Mouse (Mus musculus) hindbrain, embryonic 10.5 days (tissue): Measurements from ENCODE around the gene Dyx1c1. TPM values are rescaled to one million over a fixed set of nuclear protein-coding genes. Genes with fewer than 3 reads are reported as not detected.

Experiments used
- DNase-seq: peaks from one replicate; pipeline ENCODE4 v3.0.0-alpha.2; 2017; ENCODE audit warnings: low spot score
- H3K27ac ChIP-seq: fragments of 300-500 bp; sonication (generic); 2 replicates; pipeline ENCODE4 v1.5.1; 2016; ENCODE audit warnings: mild to moderate bottlenecking, moderate library complexity
- H3K27me3 ChIP-seq: fragments of 300-500 bp; sonication (generic); 2 replicates; pipeline ENCODE4 v1.6.1; 2016; ENCODE audit warnings: mild to moderate bottlenecking; ENCODE audit not compliant: poor library complexity, insufficient read depth, severe bottlenecking
- H3K36me3 ChIP-seq: fragments of 300-500 bp; sonication (generic); 2 replicates; pipeline ENCODE4 v1.6.1; 2016; ENCODE audit warnings: mild to moderate bottlenecking, moderate library complexity
- H3K4me1 ChIP-seq: fragments of 300-500 bp; sonication (generic); replicated peaks from 2 replicates; pipeline ENCODE4 v1.6.1; 2016; ENCODE audit warnings: mild to moderate bottlenecking
- H3K4me3 ChIP-seq: fragments of 300-500 bp; sonication (generic); 2 replicates; pipeline ENCODE4 v1.5.1; 2016; ENCODE audit warnings: mild to moderate bottlenecking, moderate library complexity
- H3K9me3 ChIP-seq: fragments of 300-500 bp; sonication (generic); 2 replicates; pipeline ENCODE4 v1.6.1; 2016; ENCODE audit warnings: mild to moderate bottlenecking, moderate library complexity
- WGBS: fragments of 180-500 bp; shearing (Covaris S2); methylation state at CpG from one replicate; pipeline ENCODE4 v1.1.7; 2016; 5-methylcytosine and 5-hydroxymethylcytosine counted together
- polyA plus RNA-seq: library from polyadenylated mRNA; unstranded; fragments of >200 nt; fragmentation: Nextera tagmentation; extraction: Ambion mirVana; gene quantifications from 2 replicates; pipeline ENCODE4 v1.2.1, GENCODE M21; 2016

Gene Dyx1c1
- polyA plus RNA-seq, 1 experiment from 2014 or later, result 1.8 TPM

GRCm38 (mm10) chr9:72947010-72947409, 11.6 kb upstream of the Dyx1c1 start:
- Histone ChIP-seq H3K27me3 (no peaks in the 10 kb centered on the region), H3K27ac (no peak overlapping the region), H3K4me3 (no peak overlapping the region), H3K4me1 (no peaks in the 10 kb centered on the region), H3K36me3 (peaks cover 55% of the 10 kb centered on the region), H3K9me3 (peaks cover 11% of the 10 kb centered on the region; the same call in 1 of the 2 replicates)
- 97% methylated on average over 1 of the region's 1 CpGs for WGBS
- DNase-seq, result no peak

GRCm38 (mm10) chr9:72949572-72949971, 9.0 kb upstream of the Dyx1c1 start:
- Histone ChIP-seq H3K27me3 (no peaks in the 10 kb centered on the region), H3K9me3 (peaks cover 11% of the 10 kb centered on the region; the same call in 1 of the 2 replicates), H3K27ac (no peak overlapping the region), H3K4me3 (no peak overlapping the region), H3K36me3 (peaks cover 32% of the 10 kb centered on the region), H3K4me1 (no peaks in the 10 kb centered on the region)
- 77% methylated on average over 7 of the region's 7 CpGs for WGBS
- DNase-seq, result no peak

GRCm38 (mm10) chr9:72954746-72955145, 3.8 kb upstream of the Dyx1c1 start:
- peak; percentile 38 for DNase-seq
- Histone ChIP-seq H3K4me1 (peaks cover 12% of the 10 kb centered on the region), H3K9me3 (no peaks in the 10 kb centered on the region), H3K4me3 (no peak overlapping the region), H3K36me3 (no peaks in the 10 kb centered on the region), H3K27ac (no peak overlapping the region), H3K27me3 (no peaks in the 10 kb centered on the region)
- 59% methylated on average over 2 of the region's 2 CpGs for WGBS

GRCm38 (mm10) chr9:72955546-72955945, 3.0 kb upstream of the Dyx1c1 start:
- 22% methylated on average over 1 of the region's 1 CpGs for WGBS
- no peak overlapping the region for H3K27ac ChIP-seq
- H3K27me3 ChIP-seq, result no peaks in the 10 kb centered on the region
- no peaks in the 10 kb centered on the region for H3K9me3 ChIP-seq
- no peaks in the 10 kb centered on the region for H3K36me3 ChIP-seq
- DNase-seq, result peak; percentile 58
- H3K4me1 ChIP-seq, result peaks cover 12% of the 10 kb centered on the region
- no peak overlapping the region for H3K4me3 ChIP-seq

GRCm38 (mm10) chr9:72961346-72961745, 2.8 kb downstream of the Dyx1c1 start:
- peaks cover 12% of the 10 kb centered on the region for H3K4me1 ChIP-seq
- H3K4me3 ChIP-seq, result no peak overlapping the region
- 76% methylated on average over 8 of the region's 8 CpGs for WGBS
- H3K27ac ChIP-seq, result no peak overlapping the region
- no peak for DNase-seq
- no peaks in the 10 kb centered on the region for H3K27me3 ChIP-seq
- no peaks in the 10 kb centered on the region for H3K9me3 ChIP-seq
- no peaks in the 10 kb centered on the region for H3K36me3 ChIP-seq

- no peak overlapping the region for H3K27ac ChIP-seq
- no peaks in the 10 kb centered on the region for H3K36me3 ChIP-seq
- DNase-seq, result no peak
- peaks cover 12% of the 10 kb centered on the region for H3K4me1 ChIP-seq
- no peaks in the 10 kb centered on the region for H3K27me3 ChIP-seq
- no peaks in the 10 kb centered on the region for H3K9me3 ChIP-seq
- H3K4me3 ChIP-seq, result no peak overlapping the region
- WGBS, result 80% methylated on average over 15 of the region's 15 CpGs
Observed at GRCm38 (mm10) chr9:72961959-72962358, 3.4 kb downstream of the Dyx1c1 start.

GRCm38 (mm10) chr9:72968349-72969061, 9.9 kb downstream of the Dyx1c1 start:
- Histone ChIP-seq H3K9me3 (no peaks in the 10 kb centered on the region), H3K4me1 (no peaks in the 10 kb centered on the region), H3K27me3 (no peaks in the 10 kb centered on the region), H3K36me3 (no peaks in the 10 kb centered on the region), H3K27ac (no peak overlapping the region), H3K4me3 (no peak overlapping the region)
- 35% methylated on average over 11 of the region's 11 CpGs for WGBS
- peak; percentile 18 for DNase-seq

GRCm38 (mm10) chr9:72969874-72970273, 11.3 kb downstream of the Dyx1c1 start:
- H3K27me3 ChIP-seq, result no peaks in the 10 kb centered on the region
- DNase-seq, result no peak
- no peaks in the 10 kb centered on the region for H3K4me1 ChIP-seq
- no peak overlapping the region for H3K27ac ChIP-seq
- no peaks in the 10 kb centered on the region for H3K36me3 ChIP-seq
- H3K4me3 ChIP-seq, result no peak overlapping the region
- 70% methylated on average over 7 of the region's 7 CpGs for WGBS
- H3K9me3 ChIP-seq, result no peaks in the 10 kb centered on the region

GRCm38 (mm10) chr9:72972435-72972834, 13.8 kb downstream of the Dyx1c1 start:
- no peak for DNase-seq
- Histone ChIP-seq H3K27ac (no peak overlapping the region), H3K4me1 (no peaks in the 10 kb centered on the region), H3K9me3 (no peaks in the 10 kb centered on the region), H3K27me3 (no peaks in the 10 kb centered on the region), H3K36me3 (no peaks in the 10 kb centered on the region), H3K4me3 (no peak overlapping the region)
- WGBS, result 91% methylated on average over 5 of the region's 5 CpGs

- Histone ChIP-seq H3K4me3 (no peak overlapping the region), H3K27ac (no peak overlapping the region), H3K27me3 (no peaks in the 10 kb centered on the region), H3K4me1 (no peaks in the 10 kb centered on the region), H3K36me3 (no peaks in the 10 kb centered on the region), H3K9me3 (no peaks in the 10 kb centered on the region)
- DNase-seq, result no peak
Observed at GRCm38 (mm10) chr9:72972984-72973383, 14.4 kb downstream of the Dyx1c1 start.

GRCm38 (mm10) chr9:72974734-72975133, 16.1 kb downstream of the Dyx1c1 start:
- WGBS, result 87% methylated on average over 5 of the region's 5 CpGs
- H3K27me3 ChIP-seq, result no peaks in the 10 kb centered on the region
- H3K36me3 ChIP-seq, result no peaks in the 10 kb centered on the region
- no peak for DNase-seq
- no peak overlapping the region for H3K27ac ChIP-seq
- H3K4me1 ChIP-seq, result no peaks in the 10 kb centered on the region
- no peak overlapping the region for H3K4me3 ChIP-seq
- no peaks in the 10 kb centered on the region for H3K9me3 ChIP-seq

- Histone ChIP-seq H3K9me3 (no peaks in the 10 kb centered on the region), H3K27ac (no peak overlapping the region), H3K4me1 (no peaks in the 10 kb centered on the region), H3K27me3 (no peaks in the 10 kb centered on the region), H3K4me3 (no peak overlapping the region), H3K36me3 (no peaks in the 10 kb centered on the region)
- DNase-seq, result no peak
- WGBS, result 85% methylated on average over 1 of the region's 1 CpGs
Observed at GRCm38 (mm10) chr9:72975242-72975641, 16.7 kb downstream of the Dyx1c1 start.

- Histone ChIP-seq H3K4me1 (peaks cover 19% of the 10 kb centered on the region), H3K27ac (no peak overlapping the region), H3K9me3 (no peaks in the 10 kb centered on the region), H3K4me3 (no peak overlapping the region), H3K36me3 (no peaks in the 10 kb centered on the region), H3K27me3 (no peaks in the 10 kb centered on the region)
- WGBS, result 67% methylated on average over 2 of the region's 2 CpGs
- no peak for DNase-seq
Observed at GRCm38 (mm10) chr9:72983066-72983465, 24.5 kb downstream of the Dyx1c1 start.
